In the genomic region with DNA sequence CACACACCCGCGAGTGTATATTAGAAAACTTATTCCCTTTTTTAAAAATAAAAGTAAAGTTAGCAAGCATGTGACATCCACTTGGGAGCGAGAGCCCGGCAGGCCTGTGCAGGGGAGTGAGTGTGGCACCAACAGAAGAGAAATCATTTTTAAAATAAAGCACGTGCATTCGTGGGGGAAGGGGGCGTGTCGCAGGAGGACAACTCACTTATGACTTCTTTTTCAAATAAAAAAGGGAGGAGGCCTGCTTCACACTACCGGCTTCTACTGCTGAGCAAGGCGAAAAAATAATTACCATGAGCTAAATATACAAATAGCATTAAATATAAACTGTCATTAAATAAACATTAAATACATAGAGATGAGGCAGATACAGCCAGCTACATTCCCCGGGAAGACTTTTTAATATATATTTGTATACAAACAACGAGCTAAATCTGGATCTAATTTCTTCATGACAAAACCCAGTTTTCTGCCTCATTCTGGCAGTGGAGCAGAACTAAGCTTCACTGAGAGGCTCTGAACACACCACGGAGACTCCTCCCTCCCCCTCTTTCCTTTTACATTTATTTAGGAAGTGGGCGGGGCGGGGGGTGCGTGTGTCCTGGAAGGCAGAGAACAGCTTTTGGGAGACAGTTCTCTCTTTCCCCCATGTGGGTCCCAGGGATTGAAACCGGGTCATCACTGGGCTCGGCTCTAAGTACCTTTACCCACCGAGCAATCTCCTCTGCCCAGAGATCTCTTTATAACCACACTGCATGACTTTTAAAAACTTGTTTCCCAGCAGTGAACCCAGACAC, we compare ENCODE assay signal across 8 mouse cellular contexts. TPM values are rescaled to one million over a fixed set of nuclear protein-coding genes. Genes with fewer than 3 reads are reported as not detected.
DNase-seq lines count a peak whose midpoint lies in the region; ATAC-seq lines count a peak whose summit lies in the region.

No protein-coding gene starts in this region.

- H3K4me2 ChIP-seq in hindbrain, embryonic 13.5 days: peak overlapping the region; percentile 67
- peak overlapping the region; percentile 35 for H3K4me2 ChIP-seq in midbrain, embryonic 11.5 days

- H3K27me3 ChIP-seq in hindbrain, embryonic 13.5 days: no peaks in the 10 kb centered on the region
- no peaks in the 10 kb centered on the region for H3K27me3 ChIP-seq in midbrain, embryonic 11.5 days (ENCODE audit: control insufficient read depth, insufficient read depth, low read length)

- H3K9ac ChIP-seq in hindbrain, embryonic 13.5 days: peak overlapping the region; percentile 40; the same call in 1 of the 2 replicates
- H3K9ac ChIP-seq in midbrain, embryonic 11.5 days (ENCODE audit: low read length): no peak overlapping the region; the same call in 1 of the 2 replicates

- no peak for ATAC-seq in hindbrain, embryonic 13.5 days (ENCODE audit: low FRiP score)
- ATAC-seq in midbrain, embryonic 11.5 days (ENCODE audit: low FRiP score): no peak

- no peaks in the 10 kb centered on the region for H3K9me3 ChIP-seq in hindbrain, embryonic 13.5 days
- no peaks in the 10 kb centered on the region for H3K9me3 ChIP-seq in midbrain, embryonic 11.5 days (ENCODE audit: control insufficient read depth, low read length)

- peak overlapping the region; percentile 65 for H3K27ac ChIP-seq in hindbrain, embryonic 13.5 days
- no peak overlapping the region for H3K27ac ChIP-seq in midbrain, embryonic 11.5 days (ENCODE audit: low read depth, low read length)

- H3K36me3 ChIP-seq in hindbrain, embryonic 13.5 days: no peaks in the 10 kb centered on the region
- no peaks in the 10 kb centered on the region for H3K36me3 ChIP-seq in midbrain, embryonic 11.5 days (ENCODE audit: control insufficient read depth, insufficient read depth, low read length)

- peak overlapping the region; percentile 13 for H3K4me3 ChIP-seq in hindbrain, embryonic 13.5 days
- H3K4me3 ChIP-seq in midbrain, embryonic 11.5 days (ENCODE audit: low read depth, low read length): 0 out of 2 replicates have a peak overlapping the region, but pooled peaks have one; percentile 2

- peak; percentile 95 for DNase-seq in heart, adult 11 months
- no peak for DNase-seq in heart, postnatal 4 days
- DNase-seq in brain, adult 2 months (ENCODE audit: low read depth, low spot score): peak; percentile 62
- DNase-seq in midbrain, embryonic 11.5 days (ENCODE audit: low spot score, missing footprints): peak; percentile 92
- DNase-seq in testis, postnatal 14 days (ENCODE audit: low spot score): no peak
- DNase-seq in left cerebral cortex, adult 8-10 months (ENCODE audit: low spot score in 2 of 2): no peak
- no peak for DNase-seq in spleen, adult 12 weeks (ENCODE audit: low spot score)

- 35% methylated on average over 19 of the region's 19 CpGs for WGBS in hindbrain, embryonic 13.5 days
- WGBS in midbrain, embryonic 11.5 days: 25% methylated on average over 19 of the region's 19 CpGs

- H3K4me1 ChIP-seq in hindbrain, embryonic 13.5 days (replicated peaks): peaks cover 99% of the 10 kb centered on the region
- H3K4me1 ChIP-seq in midbrain, embryonic 11.5 days (ENCODE audit: control insufficient read depth, insufficient read depth, low read length): peaks cover 67% of the 10 kb centered on the region

RNA-seq across cellular contexts. Expression of a gene that starts 53.7 kb away (rescaled TPM):
- 10 to 100 TPM; 37.4 to 40.4 TPM for total RNA-seq in heart, postnatal 4 days (2021)
- 62.4 and 65.9 TPM in 2 replicates for polyA plus RNA-seq in hindbrain, embryonic 13.5 days (2015; fragmentation: Nextera tagmentation; extraction: Ambion mirVana)
- polyA plus RNA-seq in midbrain, embryonic 11.5 days (2014; fragmentation: Nextera tagmentation; extraction: Ambion mirVana): 48.6 and 54.8 TPM in 2 replicates
- total RNA-seq in left cerebral cortex, adult 8-10 months (2022): 10 to 100 TPM; 59.0 to 76.6 (median 62.4) TPM

Comparison
In these comparisons a context has a peak if more than half of its experiments do, and no peak if none do; other contexts are left out.
1. DNase-seq: peak in heart, adult 11 months (single experiment), brain, adult 2 months (single experiment) and midbrain, embryonic 11.5 days (single experiment); none in heart, postnatal 4 days (single experiment), testis, postnatal 14 days (single experiment), left cerebral cortex, adult 8-10 months (0 of 2) and spleen, adult 12 weeks (single experiment).